Mouse (Mus musculus) testis, postnatal 10 days (tissue): Measurements from ENCODE around the gene Fignl2.
"Not testable (repeated sequence)": the region's sequence is repeated elsewhere in the genome, so short reads cannot be mapped to it uniquely, and the experiment has no call there.

Source experiments
- DNase-seq: peaks from one replicate; pipeline ENCODE4 v3.0.0; 2021; ENCODE audit warnings: low spot score

Fignl2 gene

DNA sequence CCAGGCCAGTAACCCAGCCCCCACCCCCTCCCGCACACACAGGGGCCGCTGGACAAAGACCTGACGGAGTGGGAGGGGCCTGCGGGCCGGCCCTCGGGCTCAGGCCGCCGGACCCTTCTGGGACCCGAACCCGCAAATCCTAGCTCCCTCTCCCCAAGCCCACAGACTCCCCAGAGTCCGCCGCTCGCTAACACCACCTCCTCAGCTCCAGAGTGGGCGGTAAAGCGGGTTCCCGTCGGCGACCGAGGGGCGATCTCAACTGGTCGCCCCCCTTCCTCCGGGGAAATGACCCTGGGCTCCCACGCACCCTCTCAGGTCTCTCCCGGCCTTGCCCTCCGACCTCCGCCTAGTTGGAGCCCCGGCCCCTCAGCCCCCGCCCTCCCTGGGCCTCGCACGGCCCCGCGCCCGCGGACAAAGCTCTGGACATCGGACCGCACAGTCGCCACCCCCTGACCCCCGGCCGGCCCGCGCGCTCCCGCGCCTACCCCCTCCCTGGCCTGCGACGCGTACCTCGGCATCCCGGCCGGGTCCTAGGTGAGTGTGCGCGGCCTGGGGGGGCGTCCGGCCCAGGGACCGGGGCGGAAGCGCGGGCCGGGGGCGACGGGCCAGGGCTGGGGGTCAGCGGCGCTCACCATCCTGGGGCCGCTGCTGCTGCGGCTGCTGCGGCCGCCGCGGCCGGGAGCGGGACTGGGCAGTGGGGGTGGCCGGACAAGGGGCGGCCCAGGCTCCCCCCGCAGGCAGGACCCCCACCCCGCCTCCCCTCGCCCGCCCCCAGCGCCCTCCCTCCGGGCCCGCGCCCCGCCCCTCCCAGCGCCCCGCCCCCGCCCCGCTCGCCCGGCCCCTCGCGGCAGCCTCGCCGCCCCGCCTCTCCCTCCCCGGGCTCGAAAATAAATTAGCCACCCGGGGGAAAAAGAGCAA is at the start of gene Fignl2:
Gene Fignl2, minus strand, starts transcription at position 755 of the 918 bp plus-strand sequence.
- peak; percentile 72 for DNase-seq

DNA sequence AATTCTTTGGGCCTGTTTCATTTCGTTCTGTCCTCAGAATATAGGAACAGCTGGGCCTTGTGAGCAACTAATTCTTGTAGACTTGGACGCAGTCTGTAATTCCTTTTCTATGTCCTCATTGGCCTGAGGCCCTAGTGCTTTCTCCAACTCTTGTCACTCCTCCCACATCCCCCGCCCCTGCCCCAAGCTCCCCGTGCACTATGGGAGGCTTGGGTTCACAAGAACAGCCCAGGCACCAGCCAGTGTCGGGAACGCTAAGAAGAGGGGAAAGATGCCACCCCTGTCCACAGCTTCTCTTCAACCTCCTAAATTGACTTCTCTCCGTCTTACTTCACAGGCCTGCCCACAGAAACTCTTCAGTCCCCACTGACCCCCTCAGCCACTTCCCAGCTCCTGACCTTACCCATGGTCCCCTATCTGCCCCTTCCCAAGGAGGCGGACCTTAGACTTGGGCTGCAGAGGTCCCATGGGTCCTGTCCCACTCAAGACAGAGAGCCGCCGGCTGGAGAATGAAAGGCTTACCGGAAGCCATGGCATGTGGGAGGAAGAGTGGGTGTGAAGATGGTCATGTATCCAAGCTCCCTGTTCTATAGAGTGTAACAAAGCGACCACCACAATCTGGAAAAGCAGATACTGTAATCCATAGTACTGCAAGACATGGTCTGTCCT is 48.6 kb upstream of the Fignl2 start:
- peak; percentile 72 for DNase-seq

DNA sequence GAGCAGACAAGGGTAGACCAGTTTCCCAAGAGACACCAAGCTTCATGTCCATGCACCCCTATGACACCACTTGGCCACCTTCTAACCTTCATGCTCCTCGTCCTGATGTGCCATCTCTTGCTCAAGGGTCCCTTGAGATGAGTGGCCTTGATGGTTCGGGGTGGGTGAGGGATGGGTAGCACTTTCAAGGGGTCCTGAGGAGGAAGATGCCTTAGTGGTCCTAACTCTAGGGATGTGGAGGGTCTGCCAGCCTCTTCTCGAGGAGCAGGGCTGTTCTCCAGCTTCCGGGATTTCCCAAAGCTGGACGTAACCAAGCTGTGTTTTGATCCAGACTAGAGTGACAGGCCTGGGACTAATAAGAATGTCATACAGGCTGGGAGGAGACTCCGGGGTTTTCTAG is 47.2 kb upstream of the Fignl2 start:
- no peak for DNase-seq

DNA sequence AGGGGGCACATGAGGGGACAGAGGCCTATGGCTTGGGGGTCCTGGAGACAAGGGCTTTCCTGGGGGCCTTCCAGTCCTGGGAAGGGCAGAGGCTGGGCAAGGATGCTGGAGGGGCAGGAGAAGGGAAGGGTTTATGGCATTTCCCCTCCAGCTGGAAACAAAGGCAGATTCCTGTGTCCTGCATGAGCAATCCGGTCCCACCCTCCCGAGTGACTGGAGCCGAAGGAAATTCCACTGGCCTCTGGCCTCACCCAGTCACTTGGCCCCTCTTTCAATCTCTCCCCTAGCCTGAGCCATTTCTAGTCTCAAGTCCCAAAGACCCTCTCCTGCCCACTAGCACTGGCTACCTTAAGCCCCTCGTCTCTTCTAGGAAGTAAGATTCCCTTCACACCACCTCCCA is 44.8 kb upstream of the Fignl2 start:
- DNase-seq: no peak

DNA sequence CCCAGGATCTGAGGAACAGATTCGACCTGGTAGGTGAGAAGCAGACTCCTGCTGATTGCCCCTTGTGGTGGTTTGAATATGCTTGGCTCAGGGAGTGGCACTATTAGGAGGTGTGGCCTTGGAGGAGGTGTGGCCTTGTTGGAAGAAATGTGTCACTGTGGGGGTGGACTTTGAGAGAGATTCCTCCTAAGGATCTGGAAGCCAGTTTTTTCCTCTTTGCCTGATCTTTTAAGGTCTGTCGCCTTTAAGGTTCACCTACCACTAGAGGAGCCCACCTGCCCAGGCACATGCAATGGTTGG is 43.9 kb upstream of the Fignl2 start:
- no peak for DNase-seq

DNA sequence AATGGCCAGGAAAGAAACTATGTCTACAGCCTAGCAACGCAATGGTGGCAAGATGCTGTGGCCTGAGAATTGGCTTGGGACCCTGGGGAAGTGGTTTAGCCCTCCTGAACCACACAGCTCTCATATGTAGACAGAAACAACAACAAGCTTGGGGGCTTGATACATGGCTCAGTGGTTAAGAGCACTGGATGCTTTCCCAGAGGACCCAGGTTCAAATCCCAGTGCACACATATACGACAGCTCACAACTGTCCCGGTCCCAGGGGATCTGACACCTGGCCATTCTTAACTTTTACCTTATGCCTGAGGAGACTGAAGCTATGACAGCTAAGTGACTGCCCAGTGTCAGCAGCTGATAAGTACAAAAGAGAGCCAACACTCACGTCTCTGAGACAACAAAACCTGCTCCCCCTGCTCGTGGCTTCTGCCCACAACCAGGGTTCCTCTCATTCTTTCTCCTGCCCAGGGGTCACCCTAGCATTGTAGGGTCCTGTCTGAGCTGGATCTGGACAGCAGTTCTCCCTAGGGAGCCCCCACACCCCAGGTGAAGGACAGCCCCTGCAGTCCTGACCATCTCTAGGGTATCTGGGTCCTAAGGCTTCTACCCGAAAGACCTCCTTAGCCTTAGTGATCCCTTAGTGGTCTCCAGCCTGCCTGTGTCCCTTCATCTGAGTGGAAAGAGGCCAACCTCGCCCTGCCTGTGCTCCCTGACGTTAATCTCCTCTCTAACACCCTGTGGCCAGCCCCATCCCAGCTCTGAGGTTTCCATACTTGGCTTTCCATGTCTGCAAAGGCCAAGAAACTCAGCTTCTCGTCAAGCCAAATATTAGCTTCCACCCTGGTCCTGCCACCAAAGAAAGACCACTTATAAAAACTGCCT is 43.3 kb upstream of the Fignl2 start:
- no peak for DNase-seq

DNA sequence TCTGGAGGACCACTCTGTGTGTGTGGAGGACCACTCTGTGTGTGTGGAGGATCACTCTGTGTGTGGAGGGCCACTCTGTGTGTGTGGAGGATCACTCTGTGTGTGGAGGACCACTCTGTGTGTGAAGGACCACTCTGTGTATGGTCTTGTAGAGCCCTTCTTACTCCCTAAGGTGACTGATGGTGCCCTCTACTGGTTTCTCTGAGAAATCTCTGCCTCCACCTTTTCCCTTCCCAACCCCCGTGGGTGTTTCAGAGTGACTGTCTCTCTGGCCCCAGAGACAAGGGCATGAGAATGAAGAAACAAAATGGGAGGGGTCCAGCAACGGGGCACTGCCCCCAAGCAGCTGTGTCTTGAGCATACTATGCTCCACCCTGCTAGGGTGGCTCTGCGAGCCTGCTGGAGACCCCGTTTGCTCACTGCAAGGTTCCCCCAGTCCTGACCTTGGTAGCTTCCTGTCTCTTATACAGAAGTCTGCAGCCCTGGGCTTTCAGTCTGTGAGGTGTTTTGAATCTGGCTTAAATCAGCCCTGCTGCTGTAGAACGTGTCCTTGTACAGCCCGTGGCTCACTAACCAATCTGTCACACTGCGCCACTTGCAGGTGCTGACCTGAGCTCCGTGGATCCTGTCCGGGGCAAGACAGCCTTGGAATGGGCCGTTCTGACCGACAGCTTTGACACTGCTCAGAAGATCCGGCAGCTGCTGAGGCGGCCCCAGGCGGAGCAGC is 40.2 kb upstream of the Fignl2 start:
- DNase-seq: no peak

DNA sequence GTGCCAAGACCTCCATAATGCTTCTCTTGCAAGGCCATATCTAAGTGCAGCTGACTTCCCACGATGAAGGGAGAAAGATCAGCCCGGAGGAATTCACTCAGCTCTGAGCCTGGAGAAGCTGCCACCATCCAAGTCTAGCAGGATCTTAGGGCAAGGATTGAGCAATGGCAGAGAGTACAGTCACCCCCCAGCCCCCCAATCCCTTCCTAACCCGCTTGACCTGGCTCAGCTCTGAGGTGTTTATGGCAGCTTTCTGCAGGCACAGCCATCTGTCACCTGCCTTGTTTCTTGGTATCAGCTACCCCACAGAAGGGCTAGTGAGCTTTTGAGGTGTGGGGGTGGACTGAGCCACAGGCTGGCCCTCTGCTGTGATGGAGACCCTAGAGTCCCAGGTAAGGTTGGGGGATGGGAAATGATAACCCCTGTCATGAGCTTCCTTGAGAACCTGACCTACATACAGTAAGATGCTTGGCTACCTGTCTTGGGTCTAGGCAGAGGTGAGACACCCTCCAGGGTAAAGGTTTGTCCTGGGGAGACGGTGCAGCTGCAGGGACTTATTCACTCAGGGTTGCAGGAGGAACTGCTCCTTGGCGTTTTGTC is 37.2 kb upstream of the Fignl2 start, which contains the start of gene Ankrd33:
Gene Ankrd33, plus strand, starts transcription at position 245 of the 600 bp plus-strand sequence.
- DNase-seq: no peak

DNA sequence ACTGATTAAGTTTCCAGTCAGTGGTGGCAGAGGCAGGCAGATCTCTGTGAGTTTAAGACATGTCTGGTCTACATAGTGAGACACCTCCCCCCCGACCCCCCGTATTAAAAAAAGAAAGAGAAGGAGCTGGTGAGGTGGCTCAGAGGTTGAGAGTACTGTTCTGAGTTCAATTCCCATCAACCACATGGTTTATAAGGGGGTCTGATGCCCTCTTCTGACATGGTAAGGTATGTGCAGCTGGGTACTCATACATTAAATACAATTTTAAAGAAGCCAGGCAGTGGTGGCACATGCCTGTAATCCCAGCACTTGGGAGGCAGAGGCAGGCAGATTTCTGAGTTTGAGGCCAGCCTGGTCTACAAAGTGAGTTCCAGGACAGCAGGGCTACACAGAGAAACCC is 35.4 kb upstream of the Fignl2 start:
- DNase-seq: not testable (repeated sequence)

DNA sequence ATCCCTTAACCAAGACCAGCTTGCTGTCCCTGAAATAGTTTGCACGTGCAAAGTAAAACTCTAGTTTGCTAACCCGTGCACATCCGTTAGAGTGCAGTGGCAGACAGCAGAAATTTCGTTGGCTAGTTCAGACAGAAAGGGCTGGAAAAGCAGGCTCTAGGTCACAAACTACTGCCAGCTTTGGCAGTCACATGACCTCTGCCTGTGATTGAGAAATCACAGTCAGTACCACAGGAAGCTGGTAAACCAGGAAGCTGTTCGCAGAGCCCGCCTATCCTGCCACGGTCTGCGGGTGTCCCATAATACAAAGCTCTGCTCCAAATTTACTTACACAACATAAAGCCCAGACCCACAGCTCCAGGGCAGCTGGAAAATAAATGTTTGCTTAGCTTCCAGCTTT is 34.8 kb upstream of the Fignl2 start:
- no peak for DNase-seq

DNA sequence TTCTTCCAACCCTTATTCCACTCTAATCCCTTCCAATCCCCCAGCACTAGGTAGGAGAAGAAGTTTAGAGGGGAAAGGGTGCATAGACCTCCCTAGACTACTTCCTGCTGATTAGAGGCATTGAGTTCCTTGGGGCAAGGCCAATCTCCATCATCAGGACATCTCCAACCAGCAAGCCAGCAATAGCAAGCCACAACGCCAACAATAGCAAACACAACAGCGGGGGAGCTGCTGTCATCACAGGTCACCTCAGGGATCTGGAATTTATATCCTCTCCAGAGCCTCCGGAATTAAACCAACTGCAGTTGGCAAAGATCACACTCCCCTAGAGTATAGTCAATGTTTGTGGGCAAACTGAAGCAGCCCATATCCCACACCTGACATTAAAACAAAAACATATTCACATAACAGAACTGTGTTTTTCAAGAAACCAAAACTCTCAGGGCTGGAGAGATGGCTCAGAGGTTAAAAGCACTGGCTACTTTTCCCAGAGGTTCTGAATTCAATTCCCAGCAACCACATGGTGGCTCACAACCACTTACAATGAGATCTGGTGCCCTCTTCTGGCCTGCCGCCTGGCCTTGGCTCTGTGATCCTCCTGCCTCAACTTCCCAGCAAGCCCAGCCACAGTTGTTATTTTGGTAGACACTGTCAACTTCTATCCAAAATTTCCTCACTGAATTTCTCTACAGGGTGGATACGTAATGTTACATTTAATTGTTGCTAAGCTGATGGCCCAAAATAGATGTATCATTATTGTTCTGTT is 29.7 kb upstream of the Fignl2 start:
- no peak for DNase-seq

DNA sequence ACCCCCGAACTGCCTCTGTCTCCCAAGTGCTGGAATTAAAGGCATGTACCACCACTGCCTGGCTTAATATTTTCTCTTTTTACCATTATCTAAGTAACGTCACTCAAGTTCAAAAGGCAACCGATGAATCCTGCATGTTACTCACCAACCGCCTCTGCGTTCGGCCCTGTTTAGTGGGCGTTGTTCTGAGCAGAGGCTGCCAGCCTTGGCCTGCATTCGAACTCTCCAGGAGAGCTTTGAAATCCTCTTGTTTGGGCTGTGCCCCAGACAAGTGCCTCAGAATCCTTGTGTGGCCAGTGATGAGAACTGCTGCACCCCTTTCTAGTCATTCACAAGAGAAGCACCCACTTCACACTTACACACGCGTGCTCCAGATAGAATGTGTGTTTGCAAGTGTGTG is 27.6 kb upstream of the Fignl2 start:
- no peak for DNase-seq

DNA sequence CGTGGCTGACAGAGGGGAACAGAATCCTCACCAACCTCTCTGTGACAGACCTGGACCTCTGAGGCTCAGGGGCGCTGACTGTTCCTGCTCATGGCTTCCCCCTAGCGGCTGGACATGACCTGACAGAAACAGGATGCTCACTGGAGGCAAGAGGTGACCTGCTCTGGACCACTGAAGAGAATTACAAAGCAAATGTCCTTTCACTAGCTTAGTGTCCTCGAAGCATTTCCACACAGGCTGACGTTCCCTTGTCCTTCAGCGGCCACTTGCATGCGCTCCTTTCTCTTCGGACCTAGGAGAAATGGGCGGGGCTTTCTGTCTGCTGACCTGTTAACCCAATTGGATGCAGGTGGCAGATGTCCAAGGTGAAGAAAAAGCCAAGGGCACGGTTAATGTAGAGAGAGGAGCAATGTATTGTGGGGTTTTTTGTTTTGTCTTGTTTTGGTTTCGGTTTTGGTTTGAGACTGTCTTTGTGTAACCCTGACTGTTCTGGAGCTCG is 27.2 kb upstream of the Fignl2 start:
- DNase-seq: peak; percentile 91

DNA sequence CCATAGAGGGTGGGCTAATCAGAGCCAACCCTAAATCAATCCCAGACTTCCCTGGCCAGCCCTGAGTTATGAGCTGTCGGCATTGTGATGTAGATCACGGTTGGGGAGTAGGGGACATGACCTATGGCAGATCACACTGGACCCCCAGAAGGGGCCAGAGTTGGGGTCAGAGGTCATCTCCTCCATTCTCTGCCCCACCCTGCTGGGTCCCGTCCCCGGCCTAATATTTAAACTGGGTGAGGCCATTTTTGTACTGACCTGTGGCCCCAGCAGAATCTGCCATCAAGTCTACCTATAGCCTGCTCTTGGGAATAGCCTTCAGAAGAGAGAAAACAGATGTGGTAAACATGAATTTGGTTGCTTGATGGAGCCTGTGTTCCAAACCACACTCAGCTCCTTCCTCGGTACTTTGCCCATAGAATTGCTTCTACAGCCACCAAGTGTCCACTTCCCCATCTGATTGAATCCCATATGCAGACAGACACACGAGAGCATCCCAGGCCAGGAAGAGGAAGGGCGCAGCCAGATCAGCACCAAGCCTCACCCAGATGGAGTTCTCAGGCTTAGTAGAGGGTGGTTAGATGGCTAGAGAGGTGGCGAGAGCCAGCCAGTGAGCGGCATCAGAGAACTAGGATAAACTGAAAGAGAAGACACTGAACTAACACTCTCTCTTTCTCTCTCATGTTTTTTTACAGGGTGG is 25.4 kb upstream of the Fignl2 start:
- no peak for DNase-seq

DNA sequence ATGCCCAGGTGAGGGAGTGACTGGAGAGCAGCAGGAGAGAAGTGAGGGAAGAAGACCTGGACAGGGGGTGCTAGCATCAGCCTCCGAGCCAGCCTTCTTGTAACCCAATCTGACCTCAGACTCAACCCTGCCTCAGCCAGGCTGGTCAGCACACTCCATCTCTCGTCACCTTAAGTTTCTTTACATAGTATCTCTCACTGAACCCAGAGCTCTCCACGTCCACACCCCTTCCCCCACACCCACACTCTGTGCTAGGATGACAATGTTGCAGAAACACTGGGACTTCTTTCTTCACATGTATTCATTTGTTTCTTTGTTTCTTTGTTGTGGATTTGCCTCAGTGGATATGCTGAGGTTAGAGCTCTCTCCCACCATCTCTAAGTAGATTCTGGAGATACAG is 22.6 kb upstream of the Fignl2 start:
- no peak for DNase-seq

DNA sequence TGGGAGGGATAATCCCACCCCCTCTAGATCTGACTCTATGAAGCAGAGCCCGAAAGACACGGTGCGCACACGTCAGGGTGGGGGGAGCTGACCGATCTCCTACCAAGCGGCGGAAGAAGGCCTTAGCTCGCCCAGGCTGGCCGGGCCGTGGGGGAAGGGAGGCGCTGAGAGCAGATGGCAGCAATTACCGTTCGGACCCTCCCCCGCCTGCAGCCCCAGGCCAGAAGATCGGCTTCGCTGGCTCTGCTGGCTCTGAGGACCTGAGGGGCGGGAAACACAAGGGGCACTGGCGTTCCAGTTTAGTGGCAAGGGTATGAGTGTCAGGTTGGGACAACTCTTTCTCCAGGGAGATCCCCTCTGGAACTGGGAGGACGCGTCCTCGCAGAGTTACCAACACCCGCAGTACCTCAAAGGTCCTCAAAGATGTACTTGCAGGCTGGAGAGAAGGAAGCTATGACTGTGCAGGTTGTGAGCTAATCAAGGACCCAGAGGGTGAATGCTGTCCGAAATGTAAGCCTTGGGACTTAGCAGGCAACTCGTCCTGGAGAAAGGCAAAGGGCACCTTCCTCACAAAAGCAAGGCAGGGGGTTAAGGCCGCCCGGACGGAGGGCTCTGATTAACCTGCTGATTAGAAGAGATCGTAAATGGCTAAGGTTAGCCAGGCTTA is 19.8 kb upstream of the Fignl2 start:
- peak; percentile 74 for DNase-seq

DNA sequence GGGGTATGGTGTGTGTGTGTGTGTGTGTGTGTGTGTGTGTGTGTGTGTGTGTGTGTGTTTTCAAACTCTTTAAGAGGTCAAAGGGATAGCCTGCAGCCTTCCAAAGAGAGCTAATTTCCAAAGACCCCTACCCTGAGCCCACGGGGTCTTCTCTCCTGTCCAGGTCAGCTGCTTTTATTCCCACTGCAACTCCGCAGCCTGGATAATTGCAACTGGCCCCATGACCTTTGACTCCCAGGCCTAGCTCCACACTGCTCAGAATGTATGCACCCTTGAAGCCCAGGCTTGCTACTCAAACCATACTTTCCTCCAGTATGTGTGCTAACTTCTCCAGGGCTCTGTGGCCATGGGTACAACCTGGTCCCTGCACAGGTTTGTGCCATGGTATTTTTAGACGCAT is 17.0 kb upstream of the Fignl2 start:
- no peak for DNase-seq

DNA sequence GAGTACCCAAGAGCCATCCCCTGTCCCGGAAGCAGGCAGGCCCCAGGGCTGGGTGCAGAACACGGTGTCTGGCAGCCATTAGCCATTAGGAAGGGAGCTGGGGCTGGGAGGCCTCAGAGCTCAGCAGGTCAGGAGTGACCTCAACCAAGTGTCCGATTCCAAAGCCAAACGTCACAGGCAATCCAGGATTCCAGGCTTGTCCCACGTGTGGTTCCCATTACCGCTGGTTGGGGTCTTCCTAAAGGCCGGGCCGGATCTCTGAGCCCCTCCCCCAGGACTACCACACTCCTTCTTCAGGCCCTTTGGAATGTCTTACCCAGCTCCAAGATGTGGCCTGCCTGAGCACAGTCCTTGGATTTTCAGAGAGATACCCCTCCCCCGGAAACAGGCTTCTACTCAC is 16.6 kb upstream of the Fignl2 start:
- DNase-seq: no peak

DNA sequence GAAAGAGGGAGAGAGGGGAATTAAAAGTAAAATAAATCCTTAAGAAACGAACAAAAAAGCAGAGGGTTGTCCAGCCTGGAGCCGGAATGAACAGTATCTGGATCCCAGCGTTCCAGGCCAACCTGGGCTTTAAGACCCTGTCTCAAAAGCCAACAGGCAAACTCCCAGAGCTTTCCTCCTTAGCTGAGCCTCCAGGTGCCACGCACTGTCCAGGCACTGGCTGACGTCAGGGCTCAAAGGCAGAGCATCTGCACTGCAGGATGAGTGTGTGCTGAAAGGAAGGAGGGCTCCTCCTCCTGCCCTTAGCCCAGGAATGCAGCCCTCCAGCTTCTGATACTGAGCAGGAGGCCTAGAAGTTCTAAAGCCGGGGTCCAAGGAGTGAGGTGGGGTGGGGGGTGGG is 15.6 kb upstream of the Fignl2 start:
- no peak for DNase-seq
